Mouse (Mus musculus) CH12.LX (cell line): Measurements from ENCODE around the gene Olfr358. TPM values are rescaled to one million over a fixed set of nuclear protein-coding genes. Genes with fewer than 3 reads are reported as not detected.

Experiments used
- DNase-seq: peaks from one replicate; pipeline ENCODE4 v3.0.0-alpha.2; 2013; ENCODE audit errors: extremely low read depth
- H3K27ac ChIP-seq: 2 replicates; pipeline ENCODE4 v1.5.1; 2012; ENCODE audit warnings: low read depth, mild to moderate bottlenecking, control low read depth, moderate library complexity; ENCODE audit not compliant: insufficient read depth
- H3K27me3 ChIP-seq: replicated peaks from 2 replicates; pipeline ENCODE3; 2012; ENCODE audit warnings: inconsistent platforms
- H3K36me3 ChIP-seq, 2 experiments: replicated peaks in 1 of 2; 2 replicates each; pipeline versions ENCODE3 to v1.6.1; 2012; ENCODE audit warnings: inconsistent platforms in 1 of 2, low read length in 1 of 2, mild to moderate bottlenecking in 1 of 2, mixed read lengths in 1 of 2, moderate library complexity in 1 of 2; ENCODE audit not compliant: control insufficient read depth in 1 of 2, insufficient read depth in 1 of 2
- H3K4me1 ChIP-seq, 2 experiments: 2 replicates each; pipeline ENCODE4 v1.6.1; 2012; ENCODE audit warnings: inconsistent platforms in 1 of 2, moderate library complexity in 1 of 2; ENCODE audit not compliant: insufficient read depth in 2 of 2, control insufficient read depth in 1 of 2
- H3K4me2 ChIP-seq: 2 replicates; pipeline ENCODE4 v1.6.1; 2012; ENCODE audit warnings: low read depth, mild to moderate bottlenecking, control low read depth; ENCODE audit not compliant: poor library complexity, insufficient read depth, severe bottlenecking
- H3K4me3 ChIP-seq, 3 experiments: fragments of 150-350 bp in 1 of 3; sonication (generic) in 1 of 3; replicated peaks in 1 of 3; 2 replicates each; pipeline versions ENCODE3 to v1.5.1; 2011 to 2012; ENCODE audit warnings: low read depth in 2 of 3, low read length in 2 of 3, mild to moderate bottlenecking in 2 of 3, moderate library complexity in 2 of 3, control low read depth in 1 of 3, improper control_type of control experiment in 1 of 3, inconsistent platforms in 1 of 3, mixed read lengths in 1 of 3; ENCODE audit not compliant: poor library complexity in 1 of 3
- H3K79me2 ChIP-seq: replicated peaks from 2 replicates; pipeline ENCODE4 v1.6.1; 2012; ENCODE audit warnings: mild to moderate bottlenecking, moderate library complexity; ENCODE audit not compliant: control insufficient read depth, poor library complexity, insufficient read depth, severe bottlenecking; ENCODE audit errors: extremely low read depth
- H3K9ac ChIP-seq: 2 replicates; pipeline ENCODE4 v1.6.1; 2012; ENCODE audit warnings: low read depth, mild to moderate bottlenecking, control low read depth, moderate library complexity; ENCODE audit not compliant: insufficient read depth
- H3K9me3 ChIP-seq: replicated peaks from 2 replicates; pipeline ENCODE3; 2012; ENCODE audit warnings: low read length, inconsistent platforms, mixed read lengths
- BHLHE40 ChIP-seq: IDR thresholded peaks from 2 replicates; pipeline ENCODE4 v1.6.1; 2011; ENCODE audit warnings: mild to moderate bottlenecking, low read depth, low read length, improper control_type of control experiment
- CHD2 ChIP-seq: IDR thresholded peaks from 2 replicates; pipeline ENCODE4 v1.6.1; 2011; ENCODE audit warnings: low read length, improper control_type of control experiment
- ELF1 ChIP-seq: IDR thresholded peaks from 2 replicates; pipeline ENCODE4 v1.6.1; 2014; ENCODE audit warnings: low read depth, mild to moderate bottlenecking, inconsistent platforms, low read length, improper control_type of control experiment
- IRF4 ChIP-seq: IDR thresholded peaks from 2 replicates; pipeline ENCODE4 v1.6.1; 2014; ENCODE audit warnings: low read depth, mild to moderate bottlenecking, inconsistent platforms, low read length, improper control_type of control experiment
- JUN ChIP-seq: IDR thresholded peaks from 2 replicates; pipeline ENCODE4 v1.6.1; 2011; ENCODE audit warnings: low read depth, mild to moderate bottlenecking, low read length, improper control_type of control experiment, moderate library complexity; ENCODE audit not compliant: insufficient read depth
- KAT2A ChIP-seq: IDR thresholded peaks from 2 replicates; pipeline ENCODE4 v1.6.1; 2012; ENCODE audit warnings: low read length, improper control_type of control experiment, inconsistent platforms; ENCODE audit not compliant: insufficient replicate concordance
- MAFK ChIP-seq: IDR thresholded peaks from 2 replicates; pipeline ENCODE4 v1.6.1; 2011; ENCODE audit warnings: low read length, improper control_type of control experiment; ENCODE audit not compliant: insufficient replicate concordance
- MAZ ChIP-seq: IDR thresholded peaks from 2 replicates; pipeline ENCODE4 v1.6.1; 2012; ENCODE audit warnings: low read depth, mild to moderate bottlenecking, inconsistent platforms, low read length, improper control_type of control experiment, moderate library complexity
- MXI1 ChIP-seq: IDR thresholded peaks from 2 replicates; pipeline ENCODE4 v1.6.1; 2011; ENCODE audit warnings: mild to moderate bottlenecking, low read depth, low read length, improper control_type of control experiment
- PAX5 ChIP-seq: IDR thresholded peaks from 2 replicates; pipeline ENCODE4 v1.6.1; 2012; ENCODE audit warnings: low read length, inconsistent platforms, mixed read lengths
- POLR2A ChIP-seq: IDR thresholded peaks from 2 replicates; pipeline ENCODE4 v1.6.1; 2011; ENCODE audit warnings: low read depth, mild to moderate bottlenecking, improper control_type of control experiment, low read length
- RAD21 ChIP-seq: IDR thresholded peaks from 2 replicates; pipeline ENCODE4 v1.6.1; 2011; ENCODE audit warnings: low read depth, mild to moderate bottlenecking, low read length, improper control_type of control experiment, moderate library complexity
- SIN3A ChIP-seq: IDR thresholded peaks from 2 replicates; pipeline ENCODE4 v1.6.1; 2012; ENCODE audit warnings: low read length, improper control_type of control experiment, inconsistent platforms
- SMC3 ChIP-seq: IDR thresholded peaks from 2 replicates; pipeline ENCODE4 v1.6.1; 2011; ENCODE audit warnings: low read depth, low read length, improper control_type of control experiment
- UBTF ChIP-seq: IDR thresholded peaks from 2 replicates; pipeline ENCODE4 v1.6.1; 2012; ENCODE audit warnings: low read depth, mild to moderate bottlenecking, inconsistent platforms, low read length, improper control_type of control experiment, moderate library complexity
- USF2 ChIP-seq: conservative IDR thresholded peaks from 2 replicates; pipeline ENCODE4 v1.6.1; 2011; ENCODE audit warnings: low read depth, low read length, improper control_type of control experiment
- ZKSCAN1 ChIP-seq: IDR thresholded peaks from 2 replicates; pipeline ENCODE4 v1.6.1; 2012; ENCODE audit warnings: low read depth, inconsistent platforms, low read length, improper control_type of control experiment, borderline replicate concordance
- ZNF384 ChIP-seq: IDR thresholded peaks from 2 replicates; pipeline ENCODE4 v1.6.1; 2012; ENCODE audit warnings: low read depth, low read length, improper control_type of control experiment, inconsistent platforms
- dilution Hi-C: fragments of 300-500 bp; cut with MboI; formaldehyde crosslinking; loops from 2 replicates; pipeline ENCODE4 v1.14.3; 2020; ENCODE audit warnings: low sequenced_read_pairs; ENCODE audit not compliant: extremely low pct_unique_long_range_greater_than_20kb, extremely low pct_ligation_motif_present
- in situ Hi-C: fragments of 300-500 bp; cut with MboI; formaldehyde crosslinking; loops from 3 replicates; pipeline ENCODE4 v1.14.3; 2019; ENCODE audit warnings: low sequenced_read_pairs, low pct_ligation_motif_present, low pct_unique_long_range_greater_than_20kb, mixed read lengths
- polyA plus RNA-seq: library from polyadenylated mRNA; unstranded; fragments of >175 nt; gene quantifications from 2 replicates; pipeline ENCODE4 v1.2.1, GENCODE M21; 2012; ENCODE audit warnings: low read depth; ENCODE audit not compliant: insufficient read length
- total RNA-seq, 2 experiments: library from RNA; depleted of rRNA; stranded (reverse); fragments of 300-350 nt in 1 of 2; fragments of >200 nt in 1 of 2; gene quantifications; 2 replicates each; pipeline ENCODE4 v1.2.3; 2012 to 2014

The Olfr358 gene
- not detected in 2 replicates for total RNA-seq (2012; rRNA removed)
- total RNA-seq (2014; rRNA removed), result not detected in 2 replicates
- polyA plus RNA-seq, result not detected in 2 replicates

DNA sequence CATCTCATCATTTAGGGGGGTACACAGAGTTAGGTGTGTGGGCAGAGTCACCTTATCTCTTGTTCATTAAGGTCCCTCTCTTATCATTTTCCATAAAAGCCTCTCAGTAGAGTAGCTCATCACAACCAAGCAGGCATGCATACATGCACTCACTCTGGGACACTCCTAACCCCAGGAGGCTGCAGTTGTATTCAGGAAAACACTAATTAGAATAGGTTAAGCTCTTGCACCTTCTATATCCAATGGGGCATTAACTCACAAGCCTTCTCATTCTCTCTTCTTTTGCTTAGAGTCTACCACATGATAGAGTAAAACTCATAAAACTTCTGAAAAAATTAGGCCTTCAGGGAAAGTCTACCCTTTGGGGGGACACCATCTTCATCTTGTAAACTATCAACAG is at the start of gene Olfr358:
Gene Olfr358, minus strand, starts transcription at position 101 of the 400 bp plus-strand sequence.
- no peaks in the 10 kb centered on the region for H3K36me3 ChIP-seq
- H3K4me3 ChIP-seq, result no peak within 1 kb of the TSS
- H3K27ac ChIP-seq, result no peak within 1 kb of the TSS
- H3K79me2 ChIP-seq, result no peaks in the 10 kb centered on the region
- in situ Hi-C loops (no loop called here), dilution Hi-C loops (no loop called here)
- no peak for DNase-seq
- H3K27me3 ChIP-seq, result peaks cover 36% of the 10 kb centered on the region
- H3K4me1 ChIP-seq, result no peaks in the 10 kb centered on the region
- no peak within 1 kb of the TSS for H3K9ac ChIP-seq
- no peak within 1 kb of the TSS for H3K4me2 ChIP-seq
- TF ChIP-seq CHD2 (no peak), ELF1 (no peak), USF2 (no peak), MAFK (no peak), ZKSCAN1 (no peak), KAT2A (no peak), ZNF384 (no peak), PAX5 (no peak), JUN (no peak), SIN3A (no peak), RAD21 (no peak), BHLHE40 (no peak), UBTF (no peak), MXI1 (no peak), SMC3 (no peak), MAZ (no peak)
- H3K9me3 ChIP-seq, result no peaks in the 10 kb centered on the region

DNA sequence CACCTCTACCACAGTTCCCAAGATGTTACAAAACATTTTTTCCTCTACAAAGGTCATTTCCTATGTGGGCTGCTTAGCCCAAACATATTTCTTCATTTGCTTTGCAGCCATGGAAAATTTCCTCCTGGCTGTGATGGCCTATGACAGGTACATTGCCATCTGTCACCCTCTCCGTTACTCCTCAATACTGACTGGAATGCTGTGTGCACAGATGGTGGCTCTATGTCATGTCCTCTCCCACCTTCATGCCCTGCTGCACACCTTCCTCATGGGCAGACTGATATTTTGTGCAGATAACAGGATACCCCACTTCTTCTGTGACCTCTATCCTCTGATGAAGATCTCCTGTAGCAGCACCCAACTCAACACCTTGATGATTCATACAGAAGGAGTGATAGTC is 12.1 kb downstream of the Olfr358 start:
- no peaks in the 10 kb centered on the region for H3K4me1 ChIP-seq
- H3K27me3 ChIP-seq, result peaks cover 28% of the 10 kb centered on the region
- no peak for TF ChIP-seq IRF4
- no peak for TF ChIP-seq ZKSCAN1
- TF ChIP-seq POLR2A, result no peak
- no peak overlapping the region for H3K9ac ChIP-seq
- H3K79me2 ChIP-seq, result no peaks in the 10 kb centered on the region
- no peaks in the 10 kb centered on the region for H3K9me3 ChIP-seq
- dilution Hi-C loops, result no loop called here
- in situ Hi-C loops, result no loop called here
- no peaks in the 10 kb centered on the region for H3K36me3 ChIP-seq
- no peak overlapping the region for H3K4me3 ChIP-seq
- no peak overlapping the region for H3K4me2 ChIP-seq
- no peak for DNase-seq
- H3K27ac ChIP-seq, result no peak overlapping the region
